9 mouse cellular contexts compared by ENCODE assay signal in the genomic region with DNA sequence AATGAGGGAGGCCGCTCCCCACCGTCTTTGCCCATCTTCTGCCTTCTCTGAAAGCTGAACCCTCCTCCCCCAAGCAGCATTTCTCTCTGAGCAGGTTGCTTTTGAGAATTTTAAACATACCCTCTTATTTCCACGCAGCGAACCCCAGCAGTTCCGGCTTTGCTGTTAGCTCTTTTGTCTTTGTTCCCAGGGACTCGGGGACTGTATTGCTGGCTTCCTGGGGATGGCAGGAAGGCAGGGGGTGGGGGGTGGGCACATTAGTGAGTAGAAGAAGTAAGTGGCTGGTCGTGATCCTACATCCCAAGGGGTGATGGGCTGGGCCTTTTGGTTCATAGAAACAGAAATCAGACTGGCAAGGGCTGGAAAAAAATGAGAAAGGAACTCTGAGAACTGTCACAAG. TPM values are rescaled to one million over a fixed set of nuclear protein-coding genes. Genes with fewer than 3 reads are reported as not detected.
DNase-seq lines count a peak whose midpoint lies in the region; ATAC-seq and TF ChIP-seq lines count a peak whose summit lies in the region.
"Had no signal": no experiment of that assay in that cellular context is flagged by ENCODE, and none has a peak within 500 bp of the region (broad histone marks: within the 10 kb centered on the region; RNA-seq: fewer than 3 reads in every experiment).

No protein-coding gene starts in this region.

- peaks cover 8% of the 10 kb centered on the region for H3K4me1 ChIP-seq in lung, postnatal 0 days (ENCODE audit: insufficient read depth, low read depth, low read length)
- peaks cover 36% of the 10 kb centered on the region for H3K4me1 ChIP-seq in forebrain, embryonic 16.5 days (replicated peaks; ENCODE audit: control insufficient read depth, insufficient read depth, low read length)
- H3K4me1 ChIP-seq in liver, postnatal 0 days (ENCODE audit: insufficient read depth): peaks cover 8% of the 10 kb centered on the region; the same call in 1 of the 2 replicates
- H3K4me1 ChIP-seq in stomach, postnatal 0 days (replicated peaks; ENCODE audit: control insufficient read depth, insufficient read depth): peaks cover 5% of the 10 kb centered on the region

- H3K36me3 ChIP-seq in lung, postnatal 0 days (ENCODE audit: insufficient read depth, low read length): no peaks in the 10 kb centered on the region
- H3K36me3 ChIP-seq in forebrain, embryonic 16.5 days (ENCODE audit: control insufficient read depth, insufficient read depth): peaks cover 3% of the 10 kb centered on the region; the same call in 1 of the 2 replicates
- H3K36me3 ChIP-seq in liver, postnatal 0 days (replicated peaks; ENCODE audit: insufficient read depth, low read length): 0 out of 2 replicates have a peak, but pooled peaks cover 5% of the 10 kb centered on the region
- no peaks in the 10 kb centered on the region for H3K36me3 ChIP-seq in stomach, postnatal 0 days (ENCODE audit: control insufficient read depth, insufficient read depth, low read length)

- no peak overlapping the region for H3K9ac ChIP-seq in lung, postnatal 0 days (replicated peaks; ENCODE audit: low read depth)
- H3K9ac ChIP-seq in forebrain, embryonic 16.5 days (replicated peaks; ENCODE audit: low read depth, low read length): peak overlapping the region; percentile 90
- peak overlapping the region; percentile 80 for H3K9ac ChIP-seq in liver, postnatal 0 days (replicated peaks)
- peak overlapping the region; percentile 23; the same call in 1 of the 2 replicates for H3K9ac ChIP-seq in stomach, postnatal 0 days (ENCODE audit: low read length)

- ATAC-seq in lung, postnatal 0 days: no peak
- peak; percentile 10; the same call in 1 of the 2 replicates for ATAC-seq in forebrain, embryonic 16.5 days
- no peak for ATAC-seq in liver, postnatal 0 days
- ATAC-seq in stomach, postnatal 0 days (ENCODE audit: low FRiP score, low TSS enrichment): no peak
- ATAC-seq in megakaryocyte, adult 5-6 weeks (ENCODE audit: poor library complexity, severe bottlenecking): no peak

- TF ChIP-seq EP300 in lung, postnatal 0 days (IDR thresholded peaks at IDR 0.05): no peak
- no peak for TF ChIP-seq EP300 in liver, postnatal 0 days (IDR thresholded peaks at IDR 0.05; ENCODE audit: low read depth)
- no peak for TF ChIP-seq EP300 in stomach, postnatal 0 days (optimal IDR thresholded peaks at IDR 0.05)

- no peak for TF ChIP-seq CTCF in lung, postnatal 0 days (IDR thresholded peaks at IDR 0.05)
- TF ChIP-seq CTCF in liver, postnatal 0 days (IDR thresholded peaks at IDR 0.05; ENCODE audit: low read depth): no peak
- no peak for TF ChIP-seq CTCF in stomach, postnatal 0 days (IDR thresholded peaks at IDR 0.05; ENCODE audit: low read depth)

- no peak overlapping the region for H3K4me3 ChIP-seq in lung, postnatal 0 days (ENCODE audit: low read depth, low read length)
- peak overlapping the region; percentile 84 for H3K4me3 ChIP-seq in forebrain, embryonic 16.5 days (replicated peaks; ENCODE audit: low read length)
- peak overlapping the region; percentile 61 for H3K4me3 ChIP-seq in liver, postnatal 0 days (ENCODE audit: low read depth, low read length)
- peak overlapping the region; percentile 12; the same call in 1 of the 2 replicates for H3K4me3 ChIP-seq in stomach, postnatal 0 days (ENCODE audit: low read depth, low read length)

- 0 out of 2 replicates have a peak overlapping the region, but pooled peaks have one; percentile 22 for H3K4me2 ChIP-seq in lung, postnatal 0 days (replicated peaks; ENCODE audit: low read depth, low read length)
- peak overlapping the region; percentile 82 for H3K4me2 ChIP-seq in forebrain, embryonic 16.5 days (ENCODE audit: low read length)
- peak overlapping the region; percentile 66 for H3K4me2 ChIP-seq in liver, postnatal 0 days (ENCODE audit: low read depth, low read length)
- H3K4me2 ChIP-seq in stomach, postnatal 0 days (replicated peaks; ENCODE audit: low read depth): peak overlapping the region; percentile 95

- no peak overlapping the region for H3K27ac ChIP-seq in lung, postnatal 0 days (ENCODE audit: low read length)
- peak overlapping the region; percentile 72 for H3K27ac ChIP-seq in forebrain, embryonic 16.5 days (ENCODE audit: low read length)
- 0 out of 2 replicates have a peak overlapping the region, but pooled peaks have one; percentile 3 for H3K27ac ChIP-seq in liver, postnatal 0 days (ENCODE audit: low read depth)
- H3K27ac ChIP-seq in stomach, postnatal 0 days (replicated peaks): no peak overlapping the region

- H3K27me3 ChIP-seq in lung, postnatal 0 days (replicated peaks; ENCODE audit: insufficient read depth, low read length): peaks cover 5% of the 10 kb centered on the region; the same call in 1 of the 2 replicates
- H3K27me3 ChIP-seq in forebrain, embryonic 16.5 days (replicated peaks; ENCODE audit: control insufficient read depth, insufficient read depth, low read length): no peaks in the 10 kb centered on the region
- peaks cover 20% of the 10 kb centered on the region for H3K27me3 ChIP-seq in liver, postnatal 0 days (ENCODE audit: insufficient read depth, low read length)
- H3K27me3 ChIP-seq in stomach, postnatal 0 days (ENCODE audit: control insufficient read depth, insufficient read depth, low read length): no peaks in the 10 kb centered on the region

- WGBS in lung, postnatal 0 days: 15% methylated on average over 7 of the region's 7 CpGs
- WGBS in forebrain, embryonic 16.5 days: 2% methylated on average over 7 of the region's 7 CpGs
- 11% methylated on average over 7 of the region's 7 CpGs for WGBS in liver, postnatal 0 days (ENCODE audit: insufficient replicate concordance)
- WGBS in stomach, postnatal 0 days: 41% methylated on average over 7 of the region's 7 CpGs

- H3K9me3 ChIP-seq in lung, postnatal 0 days (ENCODE audit: low read length): no peaks in the 10 kb centered on the region
- no peaks in the 10 kb centered on the region for H3K9me3 ChIP-seq in forebrain, embryonic 16.5 days (ENCODE audit: control insufficient read depth, low read length)
- no peaks in the 10 kb centered on the region for H3K9me3 ChIP-seq in liver, postnatal 0 days (ENCODE audit: low read length)
- no peaks in the 10 kb centered on the region for H3K9me3 ChIP-seq in stomach, postnatal 0 days (ENCODE audit: control insufficient read depth, low read length)

- DNase-seq in lung, postnatal 0 days (ENCODE audit: low spot score): no peak
- DNase-seq in lung, postnatal 25 days (ENCODE audit: low spot score): no peak
- no peak for DNase-seq in liver, postnatal 0 days
- DNase-seq in stomach, postnatal 0 days (ENCODE audit: low spot score): no peak
- DNase-seq in adipocyte (ENCODE audit: low spot score): no peak
- no peak for DNase-seq in cerebellum, adult 11-12 months
- DNase-seq: cerebellum, adult 8-10 months had no signal

RNA-seq across cellular contexts. Expression of gene Igfbp2, which starts 2.6 kb away (rescaled TPM):
- 51.4 and 58.5 TPM in 2 replicates for polyA plus RNA-seq in lung, postnatal 0 days (2015; fragmentation: Nextera tagmentation; extraction: Ambion mirVana)
- 279 and 331 TPM in 2 replicates for polyA plus RNA-seq in forebrain, embryonic 16.5 days (2015; fragmentation: Nextera tagmentation; extraction: Ambion mirVana)
- polyA plus RNA-seq in liver, postnatal 0 days (2015; fragmentation: Nextera tagmentation; extraction: Ambion mirVana): 3,364 and 3,428 TPM in 2 replicates
- polyA plus RNA-seq in stomach, postnatal 0 days (2015; fragmentation: Nextera tagmentation; extraction: Ambion mirVana): 304 and 499 TPM in 2 replicates
- total RNA-seq in megakaryocyte, adult 5-6 weeks (2015): not detected in 2 replicates
- total RNA-seq in megakaryocyte, adult 5-6 weeks (2017): not detected in 2 replicates

RNA-seq across cellular contexts. Expression of gene Igfbp5, which starts 47.8 kb away (rescaled TPM):
- polyA plus RNA-seq in lung, postnatal 0 days (2015; fragmentation: Nextera tagmentation; extraction: Ambion mirVana): 30.7 and 32.6 TPM in 2 replicates
- polyA plus RNA-seq in forebrain, embryonic 16.5 days (2015; fragmentation: Nextera tagmentation; extraction: Ambion mirVana): 26.8 and 31.0 TPM in 2 replicates
- 2.4 and 2.5 TPM in 2 replicates for polyA plus RNA-seq in liver, postnatal 0 days (2015; fragmentation: Nextera tagmentation; extraction: Ambion mirVana)
- polyA plus RNA-seq in stomach, postnatal 0 days (2015; fragmentation: Nextera tagmentation; extraction: Ambion mirVana): 37.8 and 44.2 TPM in 2 replicates
- total RNA-seq in megakaryocyte, adult 5-6 weeks (2015): 2.7 and 2.9 TPM in 2 replicates
- 1.2 and 1.6 TPM in 2 replicates for total RNA-seq in megakaryocyte, adult 5-6 weeks (2017)

Comparison
In these comparisons a context has a peak if more than half of its experiments do, and no peak if none do; other contexts are left out.
1. H3K27ac ChIP-seq: peak in forebrain, embryonic 16.5 days (single experiment) and liver, postnatal 0 days (single experiment); none in lung, postnatal 0 days (single experiment) and stomach, postnatal 0 days (single experiment).
2. H3K4me2 ChIP-seq: peak in every context shown above with its lines; median percentile 95 in stomach, postnatal 0 days; 82 in forebrain, embryonic 16.5 days; 66 in liver, postnatal 0 days; 22 in lung, postnatal 0 days.